Mouse (Mus musculus) lung, postnatal 10 days (tissue): ENCODE measurements around the gene Clcn2.
A peak's percentile ranks its signal among the peaks of the same experiment; 100 is the strongest.

Experiments
- DNase-seq: peaks from one replicate; pipeline ENCODE4 v3.0.0; 2021

Clcn2 gene

GRCm38 (mm10) chr16:20721808-20722207, 4.3 kb upstream of the Clcn2 start:
- no peak for DNase-seq

GRCm38 (mm10) chr16:20717978-20718670, 578 bp upstream of the Clcn2 start:
- no peak for DNase-seq

GRCm38 (mm10) chr16:20716841-20717180, 735 bp downstream of the Clcn2 start:
- DNase-seq = no peak

GRCm38 (mm10) chr16:20715976-20716840, 1.3 kb downstream of the Clcn2 start:
- peak; percentile 81 for DNase-seq

- DNase-seq = no peak
Observed at GRCm38 (mm10) chr16:20715566-20715965, 2.0 kb downstream of the Clcn2 start.

GRCm38 (mm10) chr16:20715161-20715560, 2.4 kb downstream of the Clcn2 start:
- DNase-seq = no peak

- DNase-seq = no peak
Observed at GRCm38 (mm10) chr16:20714307-20715080, 3.1 kb downstream of the Clcn2 start.

- no peak for DNase-seq
Observed at GRCm38 (mm10) chr16:20712889-20713288, 4.7 kb downstream of the Clcn2 start.

GRCm38 (mm10) chr16:20712190-20712589, 5.4 kb downstream of the Clcn2 start:
- no peak for DNase-seq

- DNase-seq = no peak
Observed at GRCm38 (mm10) chr16:20710810-20711209, 6.7 kb downstream of the Clcn2 start.

- no peak for DNase-seq
Observed at GRCm38 (mm10) chr16:20710370-20710769, 7.2 kb downstream of the Clcn2 start.

GRCm38 (mm10) chr16:20708939-20709734, 8.4 kb downstream of the Clcn2 start:
- peak; percentile 30 for DNase-seq

- no peak for DNase-seq
Observed at GRCm38 (mm10) chr16:20708220-20708938, 9.2 kb downstream of the Clcn2 start.

GRCm38 (mm10) chr16:20706407-20707055, 11.0 kb downstream of the Clcn2 start:
- peak; percentile 37 for DNase-seq

- no peak for DNase-seq
Observed at GRCm38 (mm10) chr16:20705786-20706185, 11.8 kb downstream of the Clcn2 start.

- no peak for DNase-seq
Observed at GRCm38 (mm10) chr16:20703699-20704400, 13.7 kb downstream of the Clcn2 start.

GRCm38 (mm10) chr16:20703071-20703470, 14.5 kb downstream of the Clcn2 start:
- no peak for DNase-seq

GRCm38 (mm10) chr16:20702522-20702893, 15.0 kb downstream of the Clcn2 start:
- peak; percentile 88 for DNase-seq

GRCm38 (mm10) chr16:20701729-20702521, 15.6 kb downstream of the Clcn2 start:
- DNase-seq = no peak

- DNase-seq = no peak
Observed at GRCm38 (mm10) chr16:20701316-20701715, 16.2 kb downstream of the Clcn2 start.
